Mouse (Mus musculus): Measurements from ENCODE around the gene Nacc2. TPM values are rescaled to one million over a fixed set of nuclear protein-coding genes. Genes with fewer than 3 reads are reported as not detected.

Gene Nacc2
- polyA plus RNA-seq, 1 experiment from 2014 or later, result 4.7 TPM

DNA sequence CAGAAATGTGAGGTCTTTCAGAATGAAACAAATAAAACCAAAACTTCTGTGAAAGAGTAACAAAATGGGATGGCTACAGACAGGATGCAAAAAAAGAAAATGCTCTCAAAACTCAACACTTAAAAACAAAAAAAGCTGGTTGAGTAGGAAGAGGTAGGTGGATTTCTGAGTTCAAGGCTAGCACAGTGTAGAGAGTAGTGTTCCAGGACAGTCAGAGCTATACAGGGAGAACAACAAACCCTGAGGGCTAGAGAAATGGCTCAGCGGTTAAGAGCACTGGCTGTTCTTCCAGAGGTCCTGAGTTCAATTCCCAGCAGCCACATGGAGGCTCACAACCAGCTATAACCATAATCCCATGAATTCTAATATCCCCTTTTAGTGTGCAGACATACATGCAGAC lies 54.4 kb downstream of the Nacc2 start:
- Histone ChIP-seq H3K27ac (no peak overlapping the region), H3K4me3 (replicated peaks) (no peak overlapping the region), H3K9me3 (no peaks in the 10 kb centered on the region), H3K9ac (replicated peaks) (no peak overlapping the region), H3K4me1 (replicated peaks) (no peaks in the 10 kb centered on the region), H3K36me3 (no peaks in the 10 kb centered on the region), H3K4me2 (no peak overlapping the region), H3K27me3 (no peaks in the 10 kb centered on the region; the same call in 1 of the 2 replicates)
- WGBS, result 91% methylated on average over 1 of the region's 1 CpGs
- ATAC-seq (ENCODE audit: insufficient number of reproducible peaks, insufficient read depth, low FRiP score, low TSS enrichment, low read depth), result no peak

DNA sequence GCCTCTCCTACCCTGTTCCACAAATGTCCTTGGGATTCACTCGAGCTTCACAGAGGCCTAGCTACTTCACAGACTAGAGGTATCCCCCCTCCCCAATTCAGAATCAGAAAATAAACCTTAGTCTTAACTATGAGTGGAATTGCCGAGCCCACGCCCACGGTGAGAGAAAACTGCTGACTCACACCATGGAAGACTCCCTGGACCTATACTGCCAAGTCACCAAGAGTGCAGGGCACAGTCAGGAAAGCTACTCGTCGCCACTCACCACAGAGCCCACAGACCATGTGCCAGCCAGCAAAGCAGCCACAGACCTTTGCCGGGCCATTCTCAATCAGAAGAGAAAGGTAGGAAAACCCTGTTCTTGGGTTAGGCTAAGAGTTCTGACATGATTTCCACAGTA lies 54.8 kb downstream of the Nacc2 start:
- H3K9ac ChIP-seq (replicated peaks), result no peak overlapping the region
- no peak overlapping the region for H3K4me3 ChIP-seq (replicated peaks)
- 77% methylated on average over 7 of the region's 7 CpGs for WGBS
- H3K9me3 ChIP-seq, result no peaks in the 10 kb centered on the region
- no peaks in the 10 kb centered on the region; the same call in 1 of the 2 replicates for H3K27me3 ChIP-seq
- ATAC-seq (ENCODE audit: insufficient number of reproducible peaks, insufficient read depth, low FRiP score, low TSS enrichment, low read depth), result no peak
- H3K36me3 ChIP-seq, result no peaks in the 10 kb centered on the region
- no peak overlapping the region for H3K4me2 ChIP-seq
- H3K4me1 ChIP-seq (replicated peaks), result no peaks in the 10 kb centered on the region
- no peak overlapping the region for H3K27ac ChIP-seq

DNA sequence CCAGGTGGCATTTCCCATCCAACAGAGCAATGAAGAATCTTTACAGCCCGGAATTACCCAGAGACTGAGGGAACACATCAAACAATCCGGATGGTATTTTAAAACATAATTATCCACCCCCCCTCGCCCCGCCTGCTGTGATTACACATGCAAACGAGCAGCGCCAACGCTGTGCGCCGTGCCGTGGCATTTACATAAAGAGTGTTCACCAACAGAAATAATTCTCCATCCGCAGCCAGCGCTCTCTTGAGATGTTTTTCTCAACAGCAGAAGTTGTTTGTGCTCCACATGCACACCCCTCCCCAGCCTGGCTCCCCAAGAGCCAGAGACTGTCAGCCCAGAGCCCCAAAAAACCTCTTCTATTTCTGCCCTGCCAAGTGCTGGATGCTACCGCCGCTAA lies 56.5 kb downstream of the Nacc2 start:
- H3K27me3 ChIP-seq, result no peaks in the 10 kb centered on the region; the same call in 1 of the 2 replicates
- 47% methylated on average over 14 of the region's 14 CpGs for WGBS
- no peak overlapping the region for H3K4me2 ChIP-seq
- H3K9ac ChIP-seq (replicated peaks), result no peak overlapping the region
- H3K9me3 ChIP-seq, result no peaks in the 10 kb centered on the region
- no peak overlapping the region for H3K4me3 ChIP-seq (replicated peaks)
- peaks cover 4% of the 10 kb centered on the region; the same call in 1 of the 2 replicates for H3K36me3 ChIP-seq
- H3K4me1 ChIP-seq (replicated peaks), result peaks cover 7% of the 10 kb centered on the region; the same call in 1 of the 2 replicates
- ATAC-seq (ENCODE audit: insufficient number of reproducible peaks, insufficient read depth, low FRiP score, low TSS enrichment, low read depth), result no peak
- no peak overlapping the region for H3K27ac ChIP-seq

- WGBS, result 74% methylated on average over 13 of the region's 13 CpGs
- H3K27me3 ChIP-seq, result no peaks in the 10 kb centered on the region; the same call in 1 of the 2 replicates
Measured at GRCm38 (mm10) chr2:26062742-26063427, 60.1 kb downstream of the Nacc2 start.

DNA sequence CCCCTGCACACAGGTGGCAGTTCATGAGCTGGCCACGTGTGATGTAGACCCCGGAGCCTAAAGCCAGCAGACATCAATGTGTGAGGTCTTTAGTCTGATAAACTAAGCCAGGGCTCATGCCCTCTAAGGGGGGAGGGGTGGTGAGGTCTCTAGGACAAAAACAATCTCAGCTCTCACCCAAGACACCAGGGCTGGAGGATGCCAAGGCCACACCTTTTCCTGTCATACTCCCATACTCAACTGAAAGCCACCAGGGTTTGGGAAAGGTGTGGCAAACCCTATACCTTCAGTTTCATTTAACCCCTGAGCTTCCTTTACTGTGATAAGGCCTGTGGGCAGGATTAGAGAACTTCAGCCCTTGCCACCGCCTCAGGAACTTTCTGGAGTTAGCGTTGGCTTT lies 60.8 kb downstream of the Nacc2 start:
- H3K36me3 ChIP-seq, result peaks cover 4% of the 10 kb centered on the region; the same call in 1 of the 2 replicates
- no peak overlapping the region for H3K9ac ChIP-seq (replicated peaks)
- no peak overlapping the region for H3K27ac ChIP-seq
- ATAC-seq (ENCODE audit: insufficient number of reproducible peaks, insufficient read depth, low FRiP score, low TSS enrichment, low read depth), result no peak
- 65% methylated on average over 4 of the region's 4 CpGs for WGBS
- H3K4me2 ChIP-seq, result no peak overlapping the region
- H3K9me3 ChIP-seq, result no peaks in the 10 kb centered on the region
- no peaks in the 10 kb centered on the region; the same call in 1 of the 2 replicates for H3K27me3 ChIP-seq
- H3K4me3 ChIP-seq (replicated peaks), result no peak overlapping the region
- H3K4me1 ChIP-seq (replicated peaks), result peaks cover 7% of the 10 kb centered on the region; the same call in 1 of the 2 replicates

More at GRCm38 (mm10) chr2:26062742-26063427, 60.1 kb downstream of the Nacc2 start:
- no peaks in the 10 kb centered on the region for H3K9me3 ChIP-seq
- peaks cover 7% of the 10 kb centered on the region; the same call in 1 of the 2 replicates for H3K4me1 ChIP-seq (replicated peaks)
- H3K36me3 ChIP-seq, result peaks cover 4% of the 10 kb centered on the region; the same call in 1 of the 2 replicates
- no peak overlapping the region for H3K9ac ChIP-seq (replicated peaks)
- H3K4me2 ChIP-seq, result no peak overlapping the region
- H3K4me3 ChIP-seq (replicated peaks), result no peak overlapping the region
- no peak overlapping the region for H3K27ac ChIP-seq
- no peak for ATAC-seq (ENCODE audit: insufficient number of reproducible peaks, insufficient read depth, low FRiP score, low TSS enrichment, low read depth)

- Histone ChIP-seq H3K9me3 (no peaks in the 10 kb centered on the region), H3K4me3 (replicated peaks) (no peak overlapping the region), H3K9ac (replicated peaks) (no peak overlapping the region), H3K36me3 (peaks cover 4% of the 10 kb centered on the region; the same call in 1 of the 2 replicates), H3K27me3 (no peaks in the 10 kb centered on the region; the same call in 1 of the 2 replicates), H3K4me1 (replicated peaks) (peaks cover 7% of the 10 kb centered on the region; the same call in 1 of the 2 replicates), H3K4me2 (no peak overlapping the region), H3K27ac (no peak overlapping the region)
- ATAC-seq (ENCODE audit: insufficient number of reproducible peaks, insufficient read depth, low FRiP score, low TSS enrichment, low read depth), result no peak
- WGBS, result 63% methylated on average over 21 of the region's 21 CpGs
Measured at GRCm38 (mm10) chr2:26061018-26061666, 61.9 kb downstream of the Nacc2 start.

- no peak for ATAC-seq (ENCODE audit: insufficient number of reproducible peaks, insufficient read depth, low FRiP score, low TSS enrichment, low read depth)
- no peaks in the 10 kb centered on the region for H3K9me3 ChIP-seq
- H3K4me2 ChIP-seq, result no peak overlapping the region
- H3K27ac ChIP-seq, result no peak overlapping the region
- no peaks in the 10 kb centered on the region; the same call in 1 of the 2 replicates for H3K27me3 ChIP-seq
- H3K4me3 ChIP-seq (replicated peaks), result no peak overlapping the region
- no peaks in the 10 kb centered on the region; the same call in 1 of the 2 replicates for H3K36me3 ChIP-seq
- WGBS, result 76% methylated on average over 7 of the region's 7 CpGs
- peaks cover 9% of the 10 kb centered on the region for H3K4me1 ChIP-seq (replicated peaks)
- no peak overlapping the region for H3K9ac ChIP-seq (replicated peaks)
Measured at GRCm38 (mm10) chr2:26057053-26057452, 66.0 kb downstream of the Nacc2 start.

DNA sequence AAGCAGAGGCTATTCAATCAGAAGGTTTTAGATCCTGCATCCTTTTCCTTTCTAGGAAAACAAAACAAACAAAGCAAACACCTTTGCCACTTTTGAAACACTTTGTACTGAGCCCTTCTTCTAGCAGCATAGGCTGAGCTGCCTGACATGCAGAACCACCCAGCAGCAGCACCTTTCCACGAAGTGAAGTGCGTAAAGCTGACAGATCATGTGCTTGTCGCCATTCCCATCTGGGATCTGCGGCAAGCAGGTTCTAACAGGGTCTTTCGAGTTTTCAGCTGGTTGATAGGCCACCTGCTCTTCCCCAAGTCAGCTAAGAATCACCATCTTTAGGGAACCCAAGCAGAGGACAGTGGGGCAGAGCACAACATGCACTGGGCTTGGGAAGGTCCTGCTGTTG lies 66.8 kb downstream of the Nacc2 start:
- Histone ChIP-seq H3K27me3 (no peaks in the 10 kb centered on the region; the same call in 1 of the 2 replicates), H3K9ac (replicated peaks) (no peak overlapping the region), H3K36me3 (no peaks in the 10 kb centered on the region; the same call in 1 of the 2 replicates), H3K9me3 (no peaks in the 10 kb centered on the region), H3K4me1 (replicated peaks) (peaks cover 6% of the 10 kb centered on the region), H3K27ac (no peak overlapping the region), H3K4me3 (replicated peaks) (no peak overlapping the region), H3K4me2 (no peak overlapping the region)
- WGBS, result 65% methylated on average over 5 of the region's 5 CpGs
- no peak for ATAC-seq (ENCODE audit: insufficient number of reproducible peaks, insufficient read depth, low FRiP score, low TSS enrichment, low read depth)

DNA sequence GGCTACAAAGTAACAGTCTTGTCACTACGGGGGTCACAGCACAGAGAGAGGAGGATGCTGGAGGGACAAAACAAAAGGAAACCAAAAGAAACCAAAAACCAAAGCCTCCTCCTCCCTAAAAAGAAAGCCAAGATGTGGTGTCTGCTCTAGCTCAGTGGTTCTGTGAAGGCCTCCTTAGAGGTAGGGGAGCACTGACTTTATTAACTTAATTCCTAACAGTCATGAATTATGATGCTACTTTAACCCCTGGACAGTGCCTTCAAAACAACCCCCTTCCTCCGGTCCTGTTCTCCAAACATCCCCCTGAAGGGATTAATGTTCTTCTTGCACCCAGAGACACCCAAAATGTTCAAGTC lies 67.3 kb downstream of the Nacc2 start:
- WGBS, result 60% methylated on average over 2 of the region's 2 CpGs
- Histone ChIP-seq H3K36me3 (no peaks in the 10 kb centered on the region; the same call in 1 of the 2 replicates), H3K4me1 (replicated peaks) (peaks cover 6% of the 10 kb centered on the region), H3K9me3 (no peaks in the 10 kb centered on the region), H3K4me2 (no peak overlapping the region), H3K27ac (no peak overlapping the region), H3K4me3 (replicated peaks) (no peak overlapping the region), H3K27me3 (no peaks in the 10 kb centered on the region; the same call in 1 of the 2 replicates), H3K9ac (replicated peaks) (no peak overlapping the region)
- no peak for ATAC-seq (ENCODE audit: insufficient number of reproducible peaks, insufficient read depth, low FRiP score, low TSS enrichment, low read depth)

DNA sequence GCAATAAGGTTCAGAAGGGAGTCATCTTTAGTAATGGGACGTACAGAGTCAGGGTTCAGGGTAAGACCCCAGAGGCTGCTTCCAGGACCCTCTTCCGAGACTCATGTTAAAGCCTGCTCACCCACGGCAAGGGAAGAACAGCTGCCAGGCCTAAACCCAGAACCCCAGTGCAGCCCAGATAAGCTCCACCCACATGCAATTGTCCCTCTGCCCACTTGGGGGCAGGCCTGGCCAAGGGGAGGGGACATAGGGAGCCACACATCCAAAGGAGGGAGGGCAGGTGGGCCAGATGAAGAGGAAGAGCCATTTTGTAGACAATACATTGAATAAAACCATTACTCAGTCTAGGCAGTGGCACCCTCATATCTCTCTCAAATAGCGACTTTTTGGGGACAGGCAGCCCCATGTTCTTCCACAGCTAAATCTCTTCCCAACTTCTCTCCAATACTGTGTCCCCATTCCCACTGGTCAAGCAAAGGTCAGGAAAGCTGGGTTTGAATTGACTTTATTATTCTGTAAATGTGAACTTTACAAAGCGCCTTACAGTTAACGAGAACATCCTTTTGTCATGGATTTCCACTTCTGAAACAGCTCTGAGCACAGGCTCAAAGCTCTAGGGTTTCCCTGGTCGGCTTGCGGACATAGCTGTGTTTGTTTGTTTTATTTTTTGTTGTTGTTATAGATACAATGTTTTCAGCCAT lies 67.8 kb downstream of the Nacc2 start:
- no peak overlapping the region for H3K9ac ChIP-seq (replicated peaks)
- no peak for ATAC-seq (ENCODE audit: insufficient number of reproducible peaks, insufficient read depth, low FRiP score, low TSS enrichment, low read depth)
- H3K4me2 ChIP-seq, result no peak overlapping the region
- H3K4me1 ChIP-seq (replicated peaks), result peaks cover 6% of the 10 kb centered on the region
- H3K27ac ChIP-seq, result no peak overlapping the region
- H3K9me3 ChIP-seq, result no peaks in the 10 kb centered on the region
- H3K27me3 ChIP-seq, result no peaks in the 10 kb centered on the region; the same call in 1 of the 2 replicates
- 45% methylated on average over 8 of the region's 8 CpGs for WGBS
- H3K4me3 ChIP-seq (replicated peaks), result no peak overlapping the region
- no peaks in the 10 kb centered on the region; the same call in 1 of the 2 replicates for H3K36me3 ChIP-seq

DNA sequence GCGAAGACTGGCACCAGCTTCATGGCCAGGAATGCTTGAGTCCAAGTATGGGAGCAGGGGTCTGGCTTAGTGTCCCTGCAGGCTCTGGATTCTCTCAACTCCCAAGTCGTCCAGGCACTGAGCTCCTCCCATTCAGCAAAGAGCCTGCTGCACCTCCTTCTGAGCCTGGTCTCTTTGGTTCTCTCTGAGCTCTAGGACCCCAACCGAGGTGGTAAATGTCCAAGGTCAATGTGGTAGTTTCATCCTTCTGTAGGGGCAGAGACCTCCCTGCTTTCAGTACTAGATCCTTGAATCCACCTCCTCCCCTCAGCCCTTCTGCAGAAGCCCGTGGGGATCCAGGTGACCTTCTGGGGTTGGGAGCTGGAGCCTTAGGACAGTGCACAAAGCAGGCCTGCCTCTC lies 70.2 kb downstream of the Nacc2 start:
- Histone ChIP-seq H3K27me3 (no peaks in the 10 kb centered on the region), H3K36me3 (no peaks in the 10 kb centered on the region), H3K4me3 (replicated peaks) (no peak overlapping the region), H3K27ac (peak overlapping the region; percentile 45; the same call in 1 of the 2 replicates), H3K4me2 (no peak overlapping the region), H3K4me1 (replicated peaks) (peaks cover 6% of the 10 kb centered on the region), H3K9ac (replicated peaks) (no peak overlapping the region), H3K9me3 (no peaks in the 10 kb centered on the region)
- WGBS, result 33% methylated on average over 4 of the region's 4 CpGs
- ATAC-seq (ENCODE audit: insufficient number of reproducible peaks, insufficient read depth, low FRiP score, low TSS enrichment, low read depth), result no peak

All from limb, embryonic 12.5 days (tissue).